Mouse (Mus musculus) macrophage (primary cell): ENCODE data around the gene Pycr2. TPM values are rescaled to one million over a fixed set of nuclear protein-coding genes. Genes with fewer than 3 reads are reported as not detected.
A peak's percentile ranks its signal among the peaks of the same experiment; 100 is the strongest.

Experiments used
- H3K27ac ChIP-seq: fragments of 350-480 bp; formaldehyde crosslinking; 2 replicates; pipeline ENCODE4 v1.9.0; 2021
- H3K36me3 ChIP-seq: fragments of 350-480 bp; formaldehyde crosslinking; 2 replicates; pipeline ENCODE4 v1.9.0; 2021; ENCODE audit errors: inconsistent target
- H3K4me3 ChIP-seq: fragments of 350-480 bp; formaldehyde crosslinking; 2 replicates; pipeline ENCODE4 v1.9.0; 2021; ENCODE audit errors: inconsistent target
- H3K79me2 ChIP-seq: fragments of 350-480 bp; formaldehyde crosslinking; 2 replicates; pipeline ENCODE4 v1.9.0; 2021; ENCODE audit errors: inconsistent target
- WGBS: methylation state at CpG from one replicate; pipeline ENCODE4 v1.1.7; 2026; ENCODE audit warnings: inconsistent platforms; ENCODE audit not compliant: missing documents; 5-methylcytosine and 5-hydroxymethylcytosine counted together
- polyA plus RNA-seq: library from polyadenylated mRNA; stranded (reverse); fragments of 250-400 nt; gene quantifications from 3 replicates; pipeline ENCODE4 v1.2.4, GENCODE M21; 2018; ENCODE audit warnings: inconsistent platforms

Pycr2 gene
- polyA plus RNA-seq, 1 experiment from 2014 or later: 6.7 TPM

GRCm38 (mm10) chr1:180940776-180941460, 36.8 kb downstream of the Pycr2 start:
- no peak overlapping the region for H3K4me3 ChIP-seq
- no peaks in the 10 kb centered on the region for H3K36me3 ChIP-seq
- WGBS: 81% methylated on average over 7 of the region's 7 CpGs
- H3K79me2 ChIP-seq: peaks cover 20% of the 10 kb centered on the region
- no peak overlapping the region for H3K27ac ChIP-seq

GRCm38 (mm10) chr1:180941726-180942125, 37.6 kb downstream of the Pycr2 start:
- H3K79me2 ChIP-seq: peaks cover 26% of the 10 kb centered on the region
- H3K36me3 ChIP-seq: no peaks in the 10 kb centered on the region
- H3K27ac ChIP-seq: peak overlapping the region; percentile 33; the same call in 1 of the 2 replicates
- 16% methylated on average over 18 of the region's 18 CpGs for WGBS
- H3K4me3 ChIP-seq: peak overlapping the region; percentile 69

GRCm38 (mm10) chr1:180942166-180943031, 38.3 kb downstream of the Pycr2 start, which contains the start of gene Tmem63a:
Gene Tmem63a (plus strand): TSS chr1:180942344.
- peak within 1 kb of the TSS; percentile 55 for H3K27ac ChIP-seq
- peaks cover 26% of the 10 kb centered on the region for H3K79me2 ChIP-seq
- H3K36me3 ChIP-seq: no peaks in the 10 kb centered on the region
- peak within 1 kb of the TSS; percentile 69 for H3K4me3 ChIP-seq
- WGBS: under 1% methylated on average over 69 of the region's 73 CpGs

- H3K4me3 ChIP-seq: peak overlapping the region; percentile 69
- peaks cover 26% of the 10 kb centered on the region for H3K79me2 ChIP-seq
- 49% methylated on average over 9 of the region's 11 CpGs for WGBS
- peak overlapping the region; percentile 55 for H3K27ac ChIP-seq
- peaks cover 4% of the 10 kb centered on the region for H3K36me3 ChIP-seq
These were observed 39.0 kb downstream of the Pycr2 start for GRCm38 (mm10) chr1:180943032-180943644.

GRCm38 (mm10) chr1:180943896-180944295, 39.8 kb downstream of the Pycr2 start:
- Histone ChIP-seq H3K27ac (peak overlapping the region; percentile 36), H3K79me2 (peaks cover 26% of the 10 kb centered on the region), H3K36me3 (peaks cover 11% of the 10 kb centered on the region), H3K4me3 (no peak overlapping the region)
- WGBS: 8% methylated on average over 1 of the region's 1 CpGs

- peak overlapping the region; percentile 40 for H3K27ac ChIP-seq
- no peak overlapping the region for H3K4me3 ChIP-seq
- peaks cover 26% of the 10 kb centered on the region for H3K79me2 ChIP-seq
- 18% methylated on average over 4 of the region's 4 CpGs for whole genome bisulfite sequencing
- H3K36me3 ChIP-seq: peaks cover 18% of the 10 kb centered on the region
These were observed 40.5 kb downstream of the Pycr2 start for GRCm38 (mm10) chr1:180944553-180944952.

GRCm38 (mm10) chr1:180945001-180945980, 41.2 kb downstream of the Pycr2 start:
- 18% methylated on average over 20 of the region's 20 CpGs for WGBS
- Histone ChIP-seq H3K36me3 (peaks cover 20% of the 10 kb centered on the region), H3K79me2 (peaks cover 26% of the 10 kb centered on the region), H3K27ac (peak overlapping the region; percentile 40), H3K4me3 (no peak overlapping the region)

- Histone ChIP-seq H3K79me2 (peaks cover 26% of the 10 kb centered on the region), H3K36me3 (peaks cover 20% of the 10 kb centered on the region)
These were observed 42.4 kb downstream of the Pycr2 start for GRCm38 (mm10) chr1:180946448-180946847.

GRCm38 (mm10) chr1:180952085-180952746, 48.1 kb downstream of the Pycr2 start:
- Histone ChIP-seq H3K79me2 (no peaks in the 10 kb centered on the region), H3K27ac (no peak overlapping the region), H3K4me3 (no peak overlapping the region), H3K36me3 (peaks cover 41% of the 10 kb centered on the region)
- WGBS: 92% methylated on average over 6 of the region's 6 CpGs

More at GRCm38 (mm10) chr1:180946448-180946847, 42.4 kb downstream of the Pycr2 start:
- no peak overlapping the region for H3K4me3 ChIP-seq
- 89% methylated on average over 5 of the region's 6 CpGs for WGBS
- no peak overlapping the region for H3K27ac ChIP-seq

GRCm38 (mm10) chr1:180952808-180953207, 48.7 kb downstream of the Pycr2 start:
- 81% methylated on average over 5 of the region's 5 CpGs for WGBS
- Histone ChIP-seq H3K27ac (no peak overlapping the region), H3K4me3 (no peak overlapping the region), H3K36me3 (peaks cover 43% of the 10 kb centered on the region), H3K79me2 (no peaks in the 10 kb centered on the region)

GRCm38 (mm10) chr1:180956401-180956800, 52.3 kb downstream of the Pycr2 start:
- Histone ChIP-seq H3K79me2 (no peaks in the 10 kb centered on the region), H3K27ac (no peak overlapping the region), H3K4me3 (no peak overlapping the region), H3K36me3 (peaks cover 49% of the 10 kb centered on the region)
- WGBS: 95% methylated on average over 8 of the region's 8 CpGs

- no peak overlapping the region for H3K4me3 ChIP-seq
- WGBS: 52% methylated on average over 8 of the region's 8 CpGs
- H3K27ac ChIP-seq: 0 out of 2 replicates have a peak overlapping the region, but pooled peaks have one; percentile 3
- H3K36me3 ChIP-seq: peaks cover 55% of the 10 kb centered on the region
- no peaks in the 10 kb centered on the region for H3K79me2 ChIP-seq
These were observed 52.9 kb downstream of the Pycr2 start for GRCm38 (mm10) chr1:180956973-180957381.
